Mouse (Mus musculus) embryo, embryonic 11 days (tissue): ENCODE results near the gene Gm9044.
"Not testable (repeated sequence)": the region's sequence is repeated elsewhere in the genome, so short reads cannot be mapped to it uniquely, and the experiment has no call there.

ENCODE experiments used
- DNase-seq: peaks from one replicate; pipeline ENCODE4 v3.0.0-alpha.2; 2015

Gm9044 gene

GRCm38 (mm10) chr10:118332308-118332707 lies at the start of gene Gm9044:
Gene Gm9044, minus strand, starts transcription at chr10:118332408.
- not testable (repeated sequence) for DNase-seq

DNA sequence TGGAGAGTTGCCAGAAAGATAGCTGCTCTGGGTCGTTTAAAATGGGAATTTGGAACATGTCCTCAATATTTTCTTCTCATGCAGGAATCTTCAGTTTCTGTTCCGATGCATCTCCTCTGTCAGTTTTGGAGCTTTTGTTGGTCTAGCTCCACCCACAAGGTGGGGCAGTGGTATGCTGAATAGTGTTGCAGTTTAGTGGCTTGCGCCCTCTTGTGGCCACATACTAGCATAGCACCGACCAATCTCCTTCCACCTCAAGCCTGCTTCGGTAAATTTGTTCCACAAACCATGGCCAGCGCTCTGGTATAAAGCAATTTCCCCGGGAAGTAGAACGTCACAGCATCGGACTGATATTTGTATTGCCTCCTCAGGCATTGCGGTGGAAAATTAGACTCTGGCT lies 38.2 kb upstream of the Gm9044 start:
- DNase-seq: peak; percentile 89

GRCm38 (mm10) chr10:118369518-118369917 lies 37.3 kb upstream of the Gm9044 start:
- DNase-seq: no peak

GRCm38 (mm10) chr10:118354005-118354404 lies 21.8 kb upstream of the Gm9044 start, which contains the start of gene Gm9049:
Gene Gm9049, minus strand, starts transcription at chr10:118354105.
- not testable (repeated sequence) for DNase-seq

DNA sequence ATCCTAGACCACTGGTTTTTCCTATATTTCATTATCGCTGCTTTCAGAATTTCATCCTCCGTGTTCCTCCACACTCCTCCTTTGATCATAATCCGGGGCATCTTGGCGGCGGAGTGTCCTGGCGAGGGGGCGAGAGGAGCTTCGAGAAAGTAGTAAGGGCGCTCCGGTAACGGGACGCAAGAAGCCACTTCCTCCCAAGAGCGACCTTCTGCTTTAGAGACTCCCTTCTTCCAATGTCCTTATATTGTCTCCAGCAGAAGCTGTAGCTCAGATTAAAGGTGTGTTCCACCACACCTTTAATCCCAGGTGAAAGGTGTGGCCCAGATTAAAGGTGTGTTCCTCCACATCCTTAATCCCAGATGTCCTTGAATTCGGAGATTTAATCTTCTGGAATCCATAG lies 16.4 kb upstream of the Gm9044 start, which contains the start of gene Gm9048:
Gene Gm9048 (minus strand): TSS at position 101 of the 400 bp plus-strand sequence.
- not testable (repeated sequence) for DNase-seq

DNA sequence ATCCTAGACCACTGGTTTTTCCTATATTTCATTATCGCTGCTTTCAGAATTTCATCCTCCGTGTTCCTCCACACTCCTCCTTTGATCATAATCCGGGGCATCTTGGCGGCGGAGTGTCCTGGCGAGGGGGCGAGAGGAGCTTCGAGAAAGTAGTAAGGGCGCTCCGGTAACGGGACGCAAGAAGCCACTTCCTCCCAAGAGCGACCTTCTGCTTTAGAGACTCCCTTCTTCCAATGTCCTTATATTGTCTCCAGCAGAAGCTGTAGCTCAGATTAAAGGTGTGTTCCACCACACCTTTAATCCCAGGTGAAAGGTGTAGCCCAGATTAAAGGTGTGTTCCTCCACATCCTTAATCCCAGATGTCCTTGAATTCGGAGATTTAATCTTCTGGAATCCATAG lies 10.9 kb upstream of the Gm9044 start, which contains the start of gene Gm9046:
Gene Gm9046 (minus strand): TSS at position 101 of the 400 bp plus-strand sequence.
- DNase-seq: not testable (repeated sequence)

DNA sequence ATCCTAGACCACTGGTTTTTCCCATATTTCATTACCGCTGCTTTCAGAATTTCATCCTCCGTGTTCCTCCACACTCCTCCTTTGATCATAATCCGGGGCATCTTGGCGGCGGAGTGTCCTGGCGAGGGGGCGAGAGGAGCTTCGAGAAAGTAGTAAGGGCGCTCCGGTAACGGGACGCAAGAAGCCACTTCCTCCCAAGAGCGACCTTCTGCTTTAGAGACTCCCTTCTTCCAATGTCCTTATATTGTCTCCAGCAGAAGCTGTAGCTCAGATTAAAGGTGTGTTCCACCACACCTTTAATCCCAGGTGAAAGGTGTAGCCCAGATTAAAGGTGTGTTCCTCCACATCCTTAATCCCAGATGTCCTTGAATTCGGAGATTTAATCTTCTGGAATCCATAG lies 5.5 kb upstream of the Gm9044 start, which contains the start of gene Gm9045:
Gene Gm9045 (minus strand): TSS at position 101 of the 400 bp plus-strand sequence.
- DNase-seq: not testable (repeated sequence)

DNA sequence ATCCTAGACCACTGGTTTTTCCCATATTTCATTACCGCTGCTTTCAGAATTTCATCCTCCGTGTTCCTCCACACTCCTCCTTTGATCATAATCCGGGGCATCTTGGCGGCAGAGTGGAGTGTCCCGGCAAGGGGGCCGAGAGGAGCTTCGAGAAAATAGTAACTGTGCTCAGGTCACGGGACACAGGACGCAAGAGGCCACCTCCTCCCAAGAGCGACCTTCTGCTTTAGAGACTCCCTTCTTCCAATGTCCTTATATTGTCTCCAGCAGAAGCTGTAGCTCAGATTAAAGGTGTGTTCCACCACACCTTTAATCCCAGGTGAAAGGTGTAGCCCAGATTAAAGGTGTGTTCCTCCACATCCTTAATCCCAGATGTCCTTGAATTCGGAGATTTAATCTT lies 5.3 kb downstream of the Gm9044 start, which contains the start of gene Gm9040:
Gene Gm9040 (minus strand): TSS at position 101 of the 400 bp plus-strand sequence.
- DNase-seq: not testable (repeated sequence)

DNA sequence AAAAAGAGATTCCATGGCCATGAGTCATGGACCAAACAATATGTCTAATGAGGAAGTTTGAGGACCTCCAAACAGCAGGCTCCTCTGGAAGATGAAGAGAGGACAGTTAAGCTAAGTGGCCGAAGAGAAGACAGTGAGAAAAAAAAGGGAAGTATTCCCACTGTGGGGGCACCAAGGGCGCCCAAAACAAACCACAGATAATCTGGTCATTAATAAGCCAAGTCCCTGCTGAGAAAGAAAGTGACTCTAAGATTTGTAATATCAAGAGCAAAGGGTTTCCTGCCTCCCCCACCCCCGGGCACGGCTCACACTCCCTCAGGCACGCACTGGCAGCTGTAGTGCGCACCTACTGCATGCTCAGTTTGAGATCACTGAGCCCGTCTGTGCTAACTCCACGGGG lies 13.2 kb downstream of the Gm9044 start:
- no peak for DNase-seq

DNA sequence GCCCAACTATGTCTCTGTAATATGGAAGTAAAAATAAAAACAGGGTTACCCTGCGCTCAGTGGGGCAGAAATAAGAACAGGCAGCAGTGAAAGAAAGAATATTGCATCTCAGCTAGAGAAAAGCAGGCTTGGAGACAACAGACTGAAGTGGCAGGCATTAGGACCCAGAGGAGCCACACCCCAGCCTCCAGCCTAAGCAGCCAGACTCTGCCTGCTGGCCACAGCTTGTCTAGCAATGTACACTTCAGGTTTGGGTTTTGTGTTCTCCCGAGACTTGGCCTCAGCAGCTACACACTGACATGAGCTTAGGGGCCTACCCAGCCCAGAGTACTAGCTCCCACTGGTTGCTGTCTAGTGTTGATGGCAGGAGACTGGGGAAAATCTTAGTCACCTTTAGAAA lies 30.1 kb downstream of the Gm9044 start:
- peak; percentile 10 for DNase-seq

DNA sequence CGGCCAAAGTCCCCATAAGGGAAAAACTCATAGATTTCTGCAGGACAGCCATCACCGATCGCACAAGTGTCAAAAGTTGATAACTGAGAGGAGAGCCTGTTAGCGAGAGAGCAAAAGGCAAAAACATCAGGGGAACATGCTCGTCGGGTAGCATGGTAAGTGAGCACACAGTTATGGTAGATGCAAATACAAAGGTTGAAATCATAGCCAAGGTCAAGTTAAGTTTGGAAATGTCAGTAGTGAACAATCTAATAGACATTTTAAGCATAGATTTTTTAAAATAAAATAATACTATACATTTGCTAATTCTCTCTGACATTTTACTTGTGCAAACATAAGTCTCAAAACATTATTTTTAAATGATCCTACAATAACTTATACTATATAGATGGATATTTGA lies 37.3 kb downstream of the Gm9044 start, which contains the start of gene Iltifb:
Gene Iltifb (minus strand): TSS at position 101 of the 400 bp plus-strand sequence.
- no peak for DNase-seq

- not testable (repeated sequence) for DNase-seq
These were observed 49.2 kb downstream of the Gm9044 start for GRCm38 (mm10) chr10:118283016-118283415.

DNA sequence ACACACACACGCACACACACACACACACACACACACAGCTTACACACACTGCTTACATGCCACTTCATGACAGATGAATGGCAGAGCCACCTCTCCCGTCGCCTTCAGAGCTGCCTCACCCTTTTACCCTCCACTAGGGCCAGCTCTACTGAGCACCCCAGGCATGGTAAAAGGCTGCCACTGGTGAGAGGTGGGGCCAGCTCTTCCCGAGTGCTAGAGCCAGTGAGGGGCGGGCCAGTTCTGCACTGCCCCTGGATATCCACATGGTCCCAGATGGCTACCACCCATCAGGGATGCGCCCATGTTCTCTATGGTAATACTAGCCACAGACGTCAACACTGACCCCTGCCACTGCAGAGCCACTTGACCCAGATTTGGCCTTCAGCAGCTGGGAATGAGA lies 49.6 kb downstream of the Gm9044 start:
- DNase-seq: not testable (repeated sequence)
